Mouse (Mus musculus): ENCODE results near the gene Spata5.

DNA sequence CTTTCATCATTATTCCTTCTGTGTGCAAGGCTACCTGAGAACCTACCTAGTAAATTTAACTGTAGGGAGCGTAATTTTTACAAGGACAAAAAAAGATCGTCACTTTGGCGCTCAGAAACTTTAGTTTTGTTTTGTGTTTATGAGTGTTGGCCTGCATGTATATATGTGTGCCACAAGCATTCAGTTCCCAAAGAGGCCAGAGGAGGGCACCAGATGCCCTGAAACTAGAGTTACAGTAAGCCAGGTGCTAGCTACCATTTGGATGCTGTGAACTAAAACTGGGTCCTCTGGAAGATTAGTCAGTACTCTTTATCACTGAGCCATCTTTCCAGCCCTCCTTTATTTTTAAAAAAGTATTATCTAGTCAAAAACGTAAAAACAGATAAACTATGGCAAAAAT is 189.2 kb downstream of the Spata5 start:
- TF ChIP-seq CTCF (IDR thresholded peaks at IDR 0.05; ENCODE audit: borderline replicate concordance, insufficient read depth, low read length) (no peak), POLR2A (IDR thresholded peaks at IDR 0.05; ENCODE audit: low read depth, low read length) (no peak)
